Mouse (Mus musculus) C2C12 (cell line): ENCODE measurements around the gene Dyrk3. TPM values are rescaled to one million over a fixed set of nuclear protein-coding genes. Genes with fewer than 3 reads are reported as not detected.

Source experiments
- H3K27me3 ChIP-seq: one replicate; pipeline ENCODE4 v1.6.1; 2011; ENCODE audit not compliant: control insufficient read depth, insufficient read depth, insufficient read length
- H3K36me3 ChIP-seq: one replicate; pipeline ENCODE4 v1.6.1; 2011; ENCODE audit not compliant: control insufficient read depth, insufficient read depth
- H3K4me3 ChIP-seq: one replicate; pipeline ENCODE4 v1.5.1; 2011; ENCODE audit warnings: mild to moderate bottlenecking, control low read depth; ENCODE audit not compliant: poor library complexity, insufficient read depth, severe bottlenecking
- H3K79me2 ChIP-seq: one replicate; pipeline ENCODE4 v1.6.1; 2011; ENCODE audit not compliant: control insufficient read depth, insufficient read depth
- H3K79me3 ChIP-seq: one replicate; pipeline ENCODE4 v1.6.1; 2011; ENCODE audit warnings: low read depth, control low read depth
- H3ac ChIP-seq: one replicate; pipeline ENCODE3; 2011; ENCODE audit warnings: low read depth; ENCODE audit not compliant: control insufficient read depth, insufficient read length
- CEBPB ChIP-seq: IDR thresholded peaks from one replicate; pipeline ENCODE4 v1.6.1; 2011; ENCODE audit warnings: low read depth, mild to moderate bottlenecking, control low read depth, moderate library complexity
- CTCF ChIP-seq: IDR thresholded peaks from one replicate; pipeline ENCODE4 v1.5.1; 2011; ENCODE audit not compliant: control insufficient read depth, insufficient read depth, insufficient read length
- FOSL1 ChIP-seq: IDR thresholded peaks from one replicate; pipeline ENCODE4 v1.8.0; 2011; ENCODE audit warnings: mild to moderate bottlenecking, low read length; ENCODE audit not compliant: poor library complexity, insufficient read depth, severe bottlenecking
- MAX ChIP-seq: IDR thresholded peaks from one replicate; pipeline ENCODE4 v1.6.1; 2011; ENCODE audit warnings: mild to moderate bottlenecking, control low read depth
- MYOD1 ChIP-seq: IDR thresholded peaks from one replicate; pipeline ENCODE4 v1.6.1; 2011; ENCODE audit warnings: low read depth; ENCODE audit not compliant: control insufficient read depth, insufficient read length
- MYOG ChIP-seq: IDR thresholded peaks from one replicate; pipeline ENCODE4 v1.6.1; 2011; ENCODE audit not compliant: control insufficient read depth, insufficient read length; ENCODE audit errors: extremely low read depth
- USF1 ChIP-seq: IDR thresholded peaks from one replicate; pipeline ENCODE4 v1.6.1; 2011; ENCODE audit warnings: low read depth, mild to moderate bottlenecking, control low read depth, moderate library complexity
- polyA plus RNA-seq: library from polyadenylated mRNA; unstranded; fragments of >200 nt; fragmentation: generic; extraction: Trizol; gene quantifications from one replicate; pipeline ENCODE4 v1.2.1, GENCODE M21; 2012; ENCODE audit warnings: missing spikeins

Dyrk3 gene
- polyA plus RNA-seq, 1 experiment, result 5.0 TPM

- H3K36me3 ChIP-seq, result no peaks in the 10 kb centered on the region
- H3K79me3 ChIP-seq, result peaks cover 97% of the 10 kb centered on the region
- H3K4me3 ChIP-seq, result no peak overlapping the region
- no peaks in the 10 kb centered on the region for H3K27me3 ChIP-seq
- H3K79me2 ChIP-seq, result peaks cover 100% of the 10 kb centered on the region
- H3ac ChIP-seq, result no peak overlapping the region
- TF ChIP-seq MAX (no peak), USF1 (no peak), MYOG (no peak), CTCF (no peak), MYOD1 (no peak)
Measured at GRCm38 (mm10) chr1:131088547-131088946, 49.6 kb downstream of the Dyrk3 start.

GRCm38 (mm10) chr1:131086907-131087306, 51.2 kb downstream of the Dyrk3 start:
- TF ChIP-seq USF1 (no peak), CEBPB (peak; percentile 77)
- Histone ChIP-seq H3K4me3 (no peak overlapping the region), H3K79me2 (peaks cover 100% of the 10 kb centered on the region), H3K79me3 (peaks cover 92% of the 10 kb centered on the region), H3K27me3 (no peaks in the 10 kb centered on the region), H3ac (no peak overlapping the region), H3K36me3 (no peaks in the 10 kb centered on the region)

GRCm38 (mm10) chr1:131085957-131086739, 52.0 kb downstream of the Dyrk3 start:
- no peaks in the 10 kb centered on the region for H3K27me3 ChIP-seq
- H3K36me3 ChIP-seq, result no peaks in the 10 kb centered on the region
- no peak for TF ChIP-seq MAX
- no peak for TF ChIP-seq CTCF
- no peak for TF ChIP-seq CEBPB
- no peak for TF ChIP-seq USF1
- TF ChIP-seq FOSL1, result no peak
- TF ChIP-seq MYOG, result no peak
- TF ChIP-seq MYOD1, result no peak
- H3ac ChIP-seq, result no peak overlapping the region
- peaks cover 100% of the 10 kb centered on the region for H3K79me2 ChIP-seq
- H3K79me3 ChIP-seq, result peaks cover 93% of the 10 kb centered on the region
- H3K4me3 ChIP-seq, result no peak overlapping the region

DNA sequence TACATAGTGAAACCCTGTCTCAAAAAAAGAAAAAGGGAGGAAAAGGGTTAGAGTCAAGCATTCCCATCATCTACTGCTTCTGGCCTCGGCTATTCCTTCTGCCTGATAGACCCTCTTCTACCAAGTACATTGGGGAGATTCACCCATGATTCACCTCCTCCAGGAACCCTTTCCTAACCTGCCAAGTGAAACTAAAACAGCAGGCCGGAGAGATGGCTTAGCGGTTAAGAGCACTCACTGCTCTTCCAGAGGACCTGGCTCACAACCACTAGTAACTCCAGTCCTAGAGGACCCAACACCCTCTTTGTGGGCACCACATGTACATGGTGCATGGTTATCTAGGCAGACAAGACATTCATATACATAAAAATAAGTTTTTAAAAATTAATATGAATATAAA, 52.9 kb downstream of the Dyrk3 start:
- Histone ChIP-seq H3K36me3 (no peaks in the 10 kb centered on the region), H3K79me3 (peaks cover 91% of the 10 kb centered on the region), H3K27me3 (no peaks in the 10 kb centered on the region), H3K4me3 (no peak overlapping the region), H3K79me2 (peaks cover 100% of the 10 kb centered on the region), H3ac (no peak overlapping the region)
- TF ChIP-seq CEBPB (no peak), CTCF (no peak), USF1 (no peak), MAX (no peak), MYOD1 (no peak), MYOG (no peak), FOSL1 (no peak)

DNA sequence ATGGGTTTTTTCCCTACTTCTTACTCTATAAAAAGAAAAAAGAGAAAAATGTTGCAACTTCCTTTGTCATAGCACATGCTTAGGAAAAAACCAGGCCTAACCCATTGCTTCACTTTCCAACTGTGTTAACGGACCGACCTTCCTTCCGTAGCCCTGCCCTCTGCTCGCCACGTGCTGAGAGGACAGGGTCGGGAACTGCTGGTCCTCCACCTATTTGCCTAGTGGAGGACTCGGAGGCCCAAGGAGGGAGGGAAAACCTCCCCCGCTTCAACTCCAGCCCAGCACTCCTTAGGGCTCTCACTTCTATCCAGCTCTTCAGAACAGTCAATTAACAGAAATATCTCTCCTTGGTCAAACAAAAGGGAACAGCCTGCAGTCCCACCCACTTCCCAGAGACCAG, 53.9 kb downstream of the Dyrk3 start:
- TF ChIP-seq CEBPB (no peak), MYOD1 (no peak), CTCF (no peak), FOSL1 (no peak), MAX (no peak), USF1 (no peak), MYOG (no peak)
- Histone ChIP-seq H3K27me3 (no peaks in the 10 kb centered on the region), H3K4me3 (no peak overlapping the region), H3K79me2 (peaks cover 100% of the 10 kb centered on the region), H3K36me3 (no peaks in the 10 kb centered on the region), H3ac (no peak overlapping the region), H3K79me3 (peaks cover 90% of the 10 kb centered on the region)

DNA sequence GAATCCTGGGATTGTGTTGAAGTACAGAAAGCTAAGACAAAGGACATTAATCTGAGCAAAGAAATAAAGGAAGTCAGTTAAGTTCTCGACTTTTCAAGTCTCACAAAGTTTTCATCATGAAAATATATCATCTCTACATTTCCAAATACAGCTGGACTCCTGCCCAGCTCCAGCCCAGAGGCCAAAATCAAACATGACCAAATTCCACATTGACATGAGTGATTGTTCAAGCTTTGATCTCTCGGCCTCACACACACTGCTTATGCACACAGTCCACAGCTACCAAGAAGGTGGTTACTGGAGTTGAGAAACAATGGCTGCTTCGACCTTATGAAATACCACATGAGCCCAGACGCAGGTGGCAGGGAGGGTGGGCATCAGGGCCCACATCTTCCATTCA, 54.5 kb downstream of the Dyrk3 start:
- no peaks in the 10 kb centered on the region for H3K27me3 ChIP-seq

More for the DNA sequence above, 54.5 kb downstream of the Dyrk3 start:
- Histone ChIP-seq H3K36me3 (no peaks in the 10 kb centered on the region), H3K4me3 (no peak overlapping the region), H3K79me2 (peaks cover 100% of the 10 kb centered on the region), H3ac (no peak overlapping the region), H3K79me3 (peaks cover 89% of the 10 kb centered on the region)
- TF ChIP-seq CEBPB (no peak), USF1 (no peak), MYOG (no peak), FOSL1 (no peak), CTCF (no peak), MAX (no peak), MYOD1 (no peak)
